Mouse (Mus musculus) CD4-positive helper T cell, adult 2 months (primary cell): ENCODE measurements at regions not wholly inside any gene's neighbourhood (a gene's known extent, or its start where the extent isn't known, plus 50 kb on each side); places are given as distances from the start of the nearest gene placed in this dataset.

Experiments
- DNase-seq: peaks from one replicate; pipeline ENCODE4 v3.0.0-alpha.2; 2012; ENCODE audit warnings: low read depth, missing footprints, low spot score

DNA sequence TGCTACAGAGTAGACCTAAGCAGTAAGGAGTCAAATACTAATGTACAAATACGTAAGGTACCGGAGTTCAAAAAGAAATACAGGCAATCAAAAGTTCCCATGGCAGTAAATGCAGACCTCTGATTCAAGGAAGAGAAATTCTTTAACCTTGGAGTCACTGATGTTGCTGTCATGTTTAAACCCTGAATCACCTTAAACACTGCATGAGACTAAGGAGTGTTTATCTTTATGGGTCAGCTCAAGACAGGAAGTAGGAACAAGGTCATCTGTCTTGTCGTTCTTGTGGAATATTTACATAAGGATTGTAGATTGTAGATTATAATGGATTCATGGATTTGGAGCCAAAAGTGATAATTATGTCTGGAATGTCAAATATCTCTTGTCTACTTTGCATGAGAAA, 1708.7 kb upstream of the Slc10a2 start:
- DNase-seq: no peak

- DNase-seq: no peak
Observed at GRCm38 (mm10) chr8:6807116-6807515, 1702.0 kb upstream of the Slc10a2 start.

DNA sequence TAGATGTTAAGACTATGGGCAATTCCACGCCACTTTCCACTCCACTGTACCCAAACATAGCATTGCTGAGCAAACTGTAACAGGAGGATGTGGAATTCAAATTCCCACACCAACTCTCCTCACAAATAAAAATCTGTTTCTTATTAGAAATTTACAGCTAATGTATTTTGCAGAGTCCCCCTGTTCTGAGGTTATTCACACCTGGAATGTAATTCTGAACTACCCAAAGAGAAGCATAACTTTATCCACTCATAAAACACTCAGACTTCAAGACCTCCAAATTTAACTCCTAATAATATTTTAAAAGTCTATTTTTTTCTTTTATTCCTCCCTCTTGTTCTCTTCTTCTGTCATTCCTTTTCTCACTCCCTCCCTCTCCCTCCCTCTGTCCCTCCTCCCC, 1698.0 kb upstream of the Slc10a2 start:
- DNase-seq: no peak

- DNase-seq: no peak
Observed at GRCm38 (mm10) chr8:6801076-6801475, 1695.9 kb upstream of the Slc10a2 start.

DNA sequence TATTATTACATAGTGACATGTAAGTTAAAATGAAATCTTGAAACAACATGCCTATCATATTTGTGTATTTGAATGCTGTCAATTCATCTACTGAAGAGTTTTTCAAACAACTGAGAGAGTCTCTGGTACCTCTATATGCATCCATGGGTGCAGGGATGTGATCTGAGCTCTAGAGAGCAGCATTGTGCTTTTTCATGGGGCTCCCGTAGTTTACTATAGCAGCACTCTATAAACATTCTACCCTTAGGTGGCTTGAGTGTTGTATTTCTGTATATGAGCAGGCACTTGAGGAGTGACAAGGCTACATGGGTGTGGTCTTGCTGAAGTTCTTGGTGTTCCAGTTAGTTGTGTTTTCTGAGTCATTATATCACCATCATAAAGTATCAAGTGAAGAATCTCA, 1683.9 kb upstream of the Slc10a2 start:
- DNase-seq: no peak

- no peak for DNase-seq
Observed at GRCm38 (mm10) chr8:6780983-6781382, 1675.8 kb upstream of the Slc10a2 start.

DNA sequence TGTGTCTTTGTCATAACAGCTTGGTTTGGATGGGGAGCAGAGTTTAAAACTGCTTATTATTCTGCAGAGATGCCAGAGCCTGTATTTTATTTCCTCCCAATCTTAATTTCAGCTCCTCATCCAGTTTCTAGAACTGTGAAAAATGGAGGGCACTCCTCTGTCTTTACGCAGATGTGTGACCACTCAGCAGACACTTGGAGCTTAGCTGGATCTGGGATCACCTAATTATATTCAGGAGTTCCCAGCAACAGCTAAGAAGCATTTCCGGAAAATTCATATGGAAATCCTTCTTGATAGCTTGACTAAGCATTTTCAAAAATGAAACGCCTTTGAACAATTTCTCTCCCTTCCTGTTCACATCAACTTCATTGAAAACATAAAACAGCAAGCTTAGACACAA, 1670.0 kb upstream of the Slc10a2 start:
- DNase-seq: no peak

DNA sequence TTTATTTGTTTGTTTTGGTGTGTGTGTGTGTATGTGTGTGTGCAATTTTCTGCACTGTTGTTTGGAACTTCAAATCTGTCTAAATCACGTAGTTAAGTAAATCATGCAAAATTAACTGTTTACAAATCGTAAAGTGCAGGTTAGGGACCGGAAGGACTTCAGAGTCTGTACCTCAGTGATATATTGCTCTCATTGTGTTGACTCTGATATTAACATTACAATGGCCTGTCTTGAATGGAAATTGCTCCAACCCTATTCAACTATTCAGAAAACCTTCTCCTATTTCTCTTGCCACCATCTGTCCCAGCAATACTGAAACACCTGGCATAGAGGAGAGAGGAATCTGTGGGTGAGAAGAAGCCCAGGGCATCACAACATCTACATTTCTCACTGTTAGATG, 1624.4 kb upstream of the Slc10a2 start:
- no peak for DNase-seq

- no peak for DNase-seq
Observed at GRCm38 (mm10) chr8:6708886-6709449, 1603.8 kb upstream of the Slc10a2 start.

DNA sequence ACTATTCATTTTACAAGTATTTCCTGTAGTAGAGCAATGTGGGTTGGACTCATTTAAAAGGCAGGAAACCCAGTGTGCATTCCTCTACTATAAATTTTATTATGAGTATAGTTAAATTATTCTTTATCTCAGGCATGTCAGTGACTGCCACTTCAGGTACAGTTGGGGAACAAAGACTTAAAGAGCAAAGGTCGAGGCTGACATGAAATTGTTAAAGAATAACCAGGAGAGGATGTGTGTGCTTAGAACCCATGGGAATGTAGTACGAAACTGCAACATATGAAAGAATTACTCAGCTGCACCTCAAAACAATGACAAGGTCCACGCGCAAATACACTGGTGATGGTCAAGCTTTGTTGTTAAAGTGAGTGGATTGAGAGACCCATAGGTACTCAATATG, 1583.4 kb upstream of the Slc10a2 start:
- no peak for DNase-seq

- no peak for DNase-seq
Observed at GRCm38 (mm10) chr8:6658860-6659259, 1553.7 kb upstream of the Slc10a2 start.

DNA sequence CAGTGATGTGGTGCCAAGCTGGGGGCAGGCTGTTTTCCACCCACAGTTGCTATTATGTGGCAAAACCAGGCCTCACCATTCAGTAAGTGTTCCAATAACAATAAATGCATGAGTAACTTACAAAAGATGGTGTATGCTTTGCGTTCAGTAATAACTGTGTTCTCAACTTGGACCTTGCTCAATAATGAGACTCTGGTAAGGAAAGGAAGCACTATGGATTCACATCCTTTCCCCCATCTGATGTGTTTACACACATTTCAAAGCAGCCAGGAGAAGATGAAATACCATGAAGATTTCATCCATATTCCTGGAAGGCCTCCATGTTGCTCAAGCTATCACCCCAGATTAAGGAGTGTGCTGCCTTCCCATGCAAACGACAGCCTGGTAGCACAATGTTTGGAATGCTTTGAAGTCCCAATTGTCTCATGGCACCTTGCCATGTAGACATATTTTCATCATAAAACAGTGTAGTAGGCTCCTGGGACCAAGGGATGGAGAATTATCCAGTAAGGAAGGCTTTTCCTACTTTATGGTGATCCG, 1552.4 kb upstream of the Slc10a2 start:
- DNase-seq: no peak

DNA sequence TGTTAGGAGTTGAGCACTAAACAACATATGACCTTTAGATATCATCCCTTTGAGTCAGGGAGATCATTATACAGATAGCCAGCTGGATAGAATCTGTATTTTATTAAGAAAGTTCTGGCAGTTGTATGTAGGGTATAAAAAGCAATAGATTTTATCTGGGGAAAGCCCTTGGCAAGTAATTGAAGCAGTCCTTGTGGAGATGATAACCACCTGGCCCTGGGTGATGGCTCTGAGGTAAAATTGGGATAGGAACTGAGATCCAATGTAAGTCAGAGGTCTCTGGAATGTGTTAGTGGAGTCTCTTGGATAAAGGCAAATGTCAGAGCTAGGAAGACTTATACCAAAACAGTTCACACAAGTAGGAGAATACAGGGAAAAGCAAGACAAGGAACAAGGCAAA, 1547.0 kb upstream of the Slc10a2 start:
- no peak for DNase-seq

DNA sequence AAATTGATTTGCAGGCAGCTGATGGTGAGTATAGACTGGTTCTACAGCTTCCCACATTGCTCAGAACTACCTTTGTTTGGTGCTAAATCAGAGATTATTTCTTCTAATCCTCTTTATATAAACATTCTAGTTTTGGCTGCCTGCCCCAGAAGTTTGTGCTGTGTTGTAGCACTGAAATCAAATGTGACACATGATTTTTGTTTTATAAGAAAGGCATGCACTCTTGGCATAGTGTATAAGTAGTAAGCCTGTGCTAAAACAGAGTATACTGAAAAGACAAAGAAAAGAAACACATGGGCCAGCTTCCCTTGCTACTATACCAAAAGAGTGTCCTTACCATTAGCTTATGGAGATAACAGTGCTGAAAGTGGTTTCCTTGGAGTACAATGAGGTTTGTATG, 1542.9 kb upstream of the Slc10a2 start:
- no peak for DNase-seq

GRCm38 (mm10) chr8:6645287-6645957, 1540.3 kb upstream of the Slc10a2 start:
- no peak for DNase-seq

DNA sequence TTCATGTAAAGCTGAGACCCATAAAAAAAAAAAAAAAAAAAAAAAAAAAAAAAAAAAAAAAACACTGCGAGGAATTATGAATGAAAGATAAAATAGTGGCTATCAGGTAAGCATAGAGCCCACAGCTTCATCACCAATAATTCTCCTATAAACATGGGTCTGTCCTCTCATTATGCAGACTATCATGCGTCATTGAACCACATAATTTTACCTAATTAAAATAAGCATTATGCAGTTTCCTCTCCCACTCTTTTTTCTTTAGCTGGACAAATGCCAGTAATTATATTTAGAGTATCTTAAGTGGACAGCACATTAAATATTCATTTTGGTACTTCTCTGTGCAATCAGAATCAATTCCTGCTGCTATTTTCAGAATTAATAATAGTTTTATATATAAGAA, 1539.2 kb upstream of the Slc10a2 start:
- no peak for DNase-seq

DNA sequence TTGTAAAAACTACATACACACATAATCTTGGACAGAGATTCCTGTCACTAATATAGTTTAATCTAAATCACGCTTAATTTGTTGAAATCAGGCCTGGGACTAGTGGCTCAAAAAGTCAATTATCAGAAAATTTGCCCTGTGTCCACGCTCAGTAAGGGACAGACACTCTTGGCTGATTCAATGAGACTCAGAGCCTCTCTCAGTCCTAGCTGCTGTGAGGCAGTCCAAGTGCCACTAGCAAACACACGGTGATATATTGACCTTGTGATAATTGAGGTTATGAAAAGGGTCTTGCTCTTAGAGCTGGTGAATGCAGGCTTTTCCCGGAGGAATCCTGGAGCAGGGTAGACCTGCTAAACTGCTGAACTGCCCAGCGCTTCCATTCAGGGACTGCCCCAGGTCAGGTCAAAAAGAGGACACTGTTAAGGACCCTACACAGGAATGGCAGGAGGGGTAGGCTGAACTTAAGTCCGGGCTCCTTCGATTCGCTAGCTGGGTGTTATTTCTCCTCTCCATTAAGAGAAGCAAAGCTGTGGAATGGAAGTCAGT, 1521.9 kb upstream of the Slc10a2 start:
- DNase-seq: no peak

GRCm38 (mm10) chr8:6608891-6609290, 1503.7 kb upstream of the Slc10a2 start:
- DNase-seq: no peak

- DNase-seq: no peak
Observed at GRCm38 (mm10) chr8:6606854-6607535, 1501.8 kb upstream of the Slc10a2 start.

DNA sequence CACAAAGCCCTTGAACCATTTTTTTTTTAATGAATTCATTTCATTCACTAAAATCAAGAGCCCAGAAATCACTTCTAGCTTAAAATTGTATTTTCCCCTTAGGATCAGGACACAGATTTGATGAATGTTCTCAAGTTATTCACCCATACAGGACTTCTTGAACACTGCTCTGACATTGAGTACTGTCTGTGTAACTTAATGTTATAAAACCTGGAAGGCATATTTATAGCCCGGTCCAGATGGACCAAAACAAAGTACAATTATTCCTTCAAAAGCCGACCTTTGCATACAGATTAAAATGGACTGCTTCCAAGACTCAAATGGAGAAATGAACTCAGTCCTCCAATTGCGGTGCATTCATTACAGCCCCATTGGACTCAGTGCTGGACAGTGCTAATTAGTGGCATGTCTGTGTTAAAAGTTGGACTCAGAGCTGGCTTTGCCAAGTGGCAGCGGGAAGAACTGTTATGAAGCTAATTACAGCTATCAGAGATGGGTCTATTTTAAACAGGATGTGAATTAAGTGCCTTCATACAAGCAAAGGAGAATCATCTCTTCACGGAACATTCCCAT, 1499.2 kb upstream of the Slc10a2 start:
- no peak for DNase-seq

DNA sequence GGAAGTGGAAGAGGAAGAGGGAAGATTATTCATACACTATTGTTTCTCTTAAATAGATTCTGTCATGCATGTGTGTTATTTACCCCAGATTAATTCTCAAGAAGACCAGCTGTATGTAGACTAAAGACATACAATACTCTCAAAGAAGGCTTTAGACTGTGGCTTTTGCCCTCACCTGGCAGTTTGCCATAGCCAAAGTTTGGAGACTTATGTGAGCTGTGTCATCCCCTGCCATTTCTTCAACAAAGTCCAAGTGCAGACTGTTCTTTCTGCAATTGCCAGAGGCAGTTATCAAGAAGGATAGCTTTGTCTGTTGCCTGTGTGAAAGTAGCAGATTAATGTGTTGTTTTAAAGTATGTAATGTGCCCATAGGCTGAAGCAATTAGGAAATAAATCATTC, 1485.0 kb upstream of the Slc10a2 start:
- no peak for DNase-seq

GRCm38 (mm10) chr8:6583337-6584096, 1478.4 kb upstream of the Slc10a2 start:
- DNase-seq: no peak
